Mouse (Mus musculus) spleen, adult 12 weeks (tissue): Measurements from ENCODE around the gene Mgarp.

Source experiments
- DNase-seq: peaks from one replicate; pipeline ENCODE4 v3.0.0; 2022; ENCODE audit warnings: low spot score

Gene Mgarp

GRCm38 (mm10) chr3:51339734-51340551 is 56.6 kb downstream of the Mgarp start:
- peak; percentile 69 for DNase-seq

- DNase-seq, result no peak
Measured at GRCm38 (mm10) chr3:51339378-51339733, 57.2 kb downstream of the Mgarp start.
